Mouse (Mus musculus): ENCODE data around the gene Atf3.

DNA sequence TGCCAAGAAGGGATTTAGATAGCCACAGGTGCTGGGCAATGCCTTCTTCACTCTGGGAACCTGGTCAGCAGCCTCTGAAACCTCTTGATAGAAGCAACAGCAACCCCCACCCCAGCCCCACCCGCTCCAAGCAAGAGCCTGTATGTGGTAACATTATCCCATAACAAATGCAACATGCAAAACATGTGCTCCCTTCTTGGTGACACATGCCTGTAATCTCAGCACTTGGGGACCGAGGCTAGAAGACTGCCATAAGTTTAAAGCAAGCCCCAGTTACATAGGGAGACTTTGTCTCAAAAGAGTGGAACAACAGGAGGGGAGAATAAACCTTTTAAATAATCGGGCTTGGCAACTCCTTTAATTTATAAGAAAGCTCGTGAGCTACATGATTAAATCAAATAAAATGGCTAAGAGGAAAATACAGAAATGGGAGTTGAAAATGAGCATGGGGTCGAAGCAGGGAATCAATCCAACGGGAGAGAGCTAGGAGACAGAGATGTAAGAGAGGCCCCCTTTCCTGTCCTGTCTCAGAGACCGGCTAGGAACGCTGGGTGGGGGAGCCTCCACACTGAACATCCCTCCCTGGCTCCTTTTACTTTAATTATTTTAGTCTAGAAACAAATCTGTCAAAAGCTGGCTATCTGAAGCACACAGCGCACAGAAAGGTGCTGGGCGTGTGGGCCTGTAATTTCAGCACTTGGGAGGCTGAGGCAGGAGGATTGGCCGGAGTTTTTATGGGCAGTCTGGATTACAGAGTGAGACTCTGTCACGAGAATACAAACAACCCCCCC, 36.2 kb downstream of the Atf3 start:
- TF ChIP-seq POLR2A (IDR thresholded peaks at IDR 0.05; ENCODE audit: insufficient read length, low read depth): no peak
- TF ChIP-seq E2F4 (IDR thresholded peaks at IDR 0.05; ENCODE audit: insufficient read depth): no peak
- TF ChIP-seq POLR2AphosphoS2 (IDR thresholded peaks at IDR 0.05; ENCODE audit: insufficient read length, low read depth): no peak
- no peak for TF ChIP-seq CEBPB (IDR thresholded peaks at IDR 0.05; ENCODE audit: insufficient read depth, poor library complexity, severe bottlenecking)
- TF ChIP-seq MYOD1 (IDR thresholded peaks at IDR 0.05; ENCODE audit: control insufficient read depth in 1 of 3, insufficient read length in 2 of 3, low read depth in 2 of 3): no peak
- TF ChIP-seq USF1 (IDR thresholded peaks at IDR 0.05; ENCODE audit: low read depth): no peak
- TF ChIP-seq TCF3 (IDR thresholded peaks at IDR 0.05; ENCODE audit: insufficient read length, low read depth): no peak
